Mouse (Mus musculus): Measurements from ENCODE around the gene Stbd1. TPM values are rescaled to one million over a fixed set of nuclear protein-coding genes. Genes with fewer than 3 reads are reported as not detected.

Stbd1 gene
- total and polyA plus RNA-seq, 3 experiments = 1.5 to 2.9 TPM; not detected in 1

- DNase-seq (ENCODE audit: low read depth, low spot score) = no peak
Observed at GRCm38 (mm10) chr5:92579559-92579958, 23.3 kb upstream of the Stbd1 start.

GRCm38 (mm10) chr5:92585932-92586331 lies 16.9 kb upstream of the Stbd1 start:
- Histone ChIP-seq H3K79me2 (ENCODE audit: control insufficient read depth, insufficient read depth, low read length, poor library complexity) (no peaks in the 10 kb centered on the region), H3K27me3 (ENCODE audit: control insufficient read depth in 1 of 2, insufficient read depth in 2 of 2, low read length in 2 of 2) (peaks cover 0 to 1% of the 10 kb centered on the region in 2 experiments; a peak in 3 of 4 replicates), H3K27ac (ENCODE audit: control insufficient read depth, low read depth, low read length) (no peak overlapping the region), H3K36me3 (ENCODE audit: control insufficient read depth in 1 of 2, insufficient read depth in 2 of 2, low read length in 2 of 2) (no peaks in the 10 kb centered on the region), H3K4me3 (ENCODE audit: control insufficient read depth in 1 of 2, insufficient read depth in 1 of 2, low read depth in 2 of 2, low read length in 2 of 2) (no peak overlapping the region), H3K9ac (ENCODE audit: control insufficient read depth, low read depth, low read length, poor library complexity, severe bottlenecking) (no peak overlapping the region), H3K4me1 (ENCODE audit: control insufficient read depth in 1 of 2, insufficient read depth in 2 of 2, low read length in 2 of 2) (no peaks in the 10 kb centered on the region), H3K9me3 (replicated peaks; ENCODE audit: insufficient read depth, low read length) (no peaks in the 10 kb centered on the region)
- TF ChIP-seq CHD1 (IDR thresholded peaks at IDR 0.05; ENCODE audit: low read depth, low read length) (no peak), TAL1 (IDR thresholded peaks at IDR 0.05; ENCODE audit: low read length) (no peak), POLR2AphosphoS5 (IDR thresholded peaks at IDR 0.05; ENCODE audit: borderline replicate concordance, low read depth, low read length) (no peak), MYB (IDR thresholded peaks at IDR 0.05; ENCODE audit: low read depth, low read length) (no peak), SMC3 (IDR thresholded peaks at IDR 0.05; ENCODE audit: low read depth, low read length) (no peak), RCOR1 (IDR thresholded peaks at IDR 0.05; ENCODE audit: low read depth, low read length) (no peak), GATA1 (IDR thresholded peaks at IDR 0.05; ENCODE audit: low read depth, low read length) (no peak), KAT2A (conservative IDR thresholded peaks at IDR 0.05; ENCODE audit: low read depth, low read length) (no peak), USF2 (IDR thresholded peaks at IDR 0.05; ENCODE audit: borderline replicate concordance in 1 of 2, insufficient read depth in 1 of 2, low read depth in 1 of 2, low read length in 2 of 2) (no peak), ZMIZ1 (IDR thresholded peaks at IDR 0.05; ENCODE audit: low read depth, low read length) (no peak), MXI1 (IDR thresholded peaks at IDR 0.05; ENCODE audit: low read depth, low read length) (no peak), GABPA (IDR thresholded peaks at IDR 0.05; ENCODE audit: low read depth, low read length) (no peak)
- DNase-seq (ENCODE audit: low read depth, low spot score) = no peak

More at GRCm38 (mm10) chr5:92579559-92579958, 23.3 kb upstream of the Stbd1 start:
- Histone ChIP-seq H3K36me3 (ENCODE audit: control insufficient read depth in 1 of 2, insufficient read depth in 2 of 2, low read length in 2 of 2) (no peaks in the 10 kb centered on the region), H3K9me3 (replicated peaks; ENCODE audit: insufficient read depth, low read length) (no peaks in the 10 kb centered on the region), H3K9ac (ENCODE audit: control insufficient read depth, low read depth, low read length, poor library complexity, severe bottlenecking) (no peak overlapping the region), H3K4me1 (ENCODE audit: control insufficient read depth in 1 of 2, insufficient read depth in 2 of 2, low read length in 2 of 2) (no peaks in the 10 kb centered on the region), H3K27ac (ENCODE audit: control insufficient read depth, low read depth, low read length) (no peak overlapping the region), H3K4me3 (ENCODE audit: control insufficient read depth in 1 of 2, insufficient read depth in 1 of 2, low read depth in 2 of 2, low read length in 2 of 2) (no peak overlapping the region), H3K79me2 (ENCODE audit: control insufficient read depth, insufficient read depth, low read length, poor library complexity) (no peaks in the 10 kb centered on the region), H3K27me3 (ENCODE audit: control insufficient read depth in 1 of 2, insufficient read depth in 2 of 2, low read length in 2 of 2) (0 out of 4 replicates have a peak, but pooled peaks cover 0 to 2% of the 10 kb centered on the region in 2 experiments)
- TF ChIP-seq KAT2A (conservative IDR thresholded peaks at IDR 0.05; ENCODE audit: low read depth, low read length) (no peak), BHLHE40 (IDR thresholded peaks at IDR 0.05; ENCODE audit: borderline replicate concordance, low read depth, low read length) (no peak), JUND (IDR thresholded peaks at IDR 0.05; ENCODE audit: low read depth, low read length) (no peak), TAL1 (IDR thresholded peaks at IDR 0.05; ENCODE audit: low read length) (no peak), NELFE (IDR thresholded peaks at IDR 0.05; ENCODE audit: low read depth, low read length) (no peak), RAD21 (IDR thresholded peaks at IDR 0.05; ENCODE audit: low read depth, low read length) (no peak), CHD2 (IDR thresholded peaks at IDR 0.05; ENCODE audit: low read length) (no peak), ZC3H11A (IDR thresholded peaks at IDR 0.05; ENCODE audit: low read depth, low read length) (no peak)

Measured in MEL (cell line).